Mouse (Mus musculus) urinary bladder, postnatal 4 days (tissue): ENCODE data around the gene Smad9.
"Not testable (repeated sequence)": the region's sequence is repeated elsewhere in the genome, so short reads cannot be mapped to it uniquely, and the experiment has no call there.

Experiments used
- DNase-seq, 2 experiments: peaks; one replicate each; pipeline ENCODE4 v3.0.0; 2021 to 2022; ENCODE audit warnings: low spot score in 2 of 2

The Smad9 gene

GRCm38 (mm10) chr3:54757446-54757845, 2.1 kb downstream of the Smad9 start:
- DNase-seq: no peak

GRCm38 (mm10) chr3:54759211-54759610, 3.8 kb downstream of the Smad9 start:
- DNase-seq: no peak

- DNase-seq: no peak
Observed at GRCm38 (mm10) chr3:54760321-54761115, 5.1 kb downstream of the Smad9 start.

GRCm38 (mm10) chr3:54761258-54761657, 5.9 kb downstream of the Smad9 start:
- DNase-seq: no peak

- DNase-seq: no peak
Observed at GRCm38 (mm10) chr3:54764418-54764817, 9.0 kb downstream of the Smad9 start.

- not testable (repeated sequence) for DNase-seq
Observed at GRCm38 (mm10) chr3:54765521-54765920, 10.1 kb downstream of the Smad9 start.

GRCm38 (mm10) chr3:54766034-54766433, 10.7 kb downstream of the Smad9 start:
- no peak for DNase-seq

- no peak for DNase-seq
Observed at GRCm38 (mm10) chr3:54766811-54767210, 11.4 kb downstream of the Smad9 start.

- DNase-seq: no peak
Observed at GRCm38 (mm10) chr3:54768592-54768991, 13.2 kb downstream of the Smad9 start.

- no peak for DNase-seq
Observed at GRCm38 (mm10) chr3:54769349-54770275, 14.2 kb downstream of the Smad9 start.

- no peak for DNase-seq
Observed at GRCm38 (mm10) chr3:54773613-54774012, 18.2 kb downstream of the Smad9 start.

DNA sequence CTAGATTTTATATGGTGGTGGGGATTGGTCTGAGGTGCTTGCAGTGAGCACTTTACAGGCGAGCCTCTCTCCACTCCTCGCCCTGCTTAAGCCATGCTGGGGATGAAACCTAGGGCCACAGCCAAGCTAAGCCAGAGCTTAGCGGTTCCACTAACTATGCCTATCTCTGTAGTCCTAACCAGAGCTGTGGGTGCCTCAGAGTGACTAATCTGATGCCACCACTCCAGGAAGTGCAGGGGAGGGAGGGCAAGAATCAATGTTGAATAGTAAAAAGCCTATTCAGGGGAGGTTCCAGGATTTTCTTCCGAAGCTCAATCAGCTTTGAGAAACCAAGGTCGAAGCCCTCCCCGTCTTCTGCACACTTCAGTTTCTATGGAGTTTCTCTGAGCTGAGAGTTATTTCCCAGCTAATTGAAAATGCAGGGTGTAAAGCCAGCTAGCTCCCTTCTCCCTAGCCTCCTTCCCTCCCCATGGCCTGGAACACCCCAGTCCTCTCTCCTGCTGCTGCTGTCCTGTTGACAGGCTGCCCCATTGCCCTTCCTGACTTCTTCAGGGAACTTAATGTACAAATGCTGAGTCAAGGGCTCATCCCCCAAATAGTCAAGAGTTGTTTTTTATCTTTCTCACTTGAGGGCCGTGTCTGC, 20.7 kb downstream of the Smad9 start:
- DNase-seq: no peak

DNA sequence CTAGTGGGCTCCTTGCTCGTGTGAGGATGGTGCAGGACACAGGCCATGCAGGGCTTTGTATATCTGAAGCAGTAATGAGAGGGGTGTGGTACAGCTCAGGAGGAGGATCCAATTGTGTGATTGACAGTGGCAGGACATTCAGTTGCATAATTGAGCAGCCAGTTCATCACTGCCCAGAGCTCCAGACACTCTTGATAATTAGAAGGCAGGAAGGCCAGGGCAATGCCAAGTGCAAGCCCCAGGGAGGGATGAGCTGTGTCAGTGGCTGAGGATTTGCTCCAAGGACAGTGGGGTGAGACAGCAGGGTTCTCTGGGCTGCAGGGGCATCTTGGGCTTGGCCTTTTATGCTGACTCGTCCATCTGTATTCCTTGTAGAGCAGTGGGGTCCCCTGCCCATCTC, 35.2 kb downstream of the Smad9 start:
- DNase-seq: no peak

DNA sequence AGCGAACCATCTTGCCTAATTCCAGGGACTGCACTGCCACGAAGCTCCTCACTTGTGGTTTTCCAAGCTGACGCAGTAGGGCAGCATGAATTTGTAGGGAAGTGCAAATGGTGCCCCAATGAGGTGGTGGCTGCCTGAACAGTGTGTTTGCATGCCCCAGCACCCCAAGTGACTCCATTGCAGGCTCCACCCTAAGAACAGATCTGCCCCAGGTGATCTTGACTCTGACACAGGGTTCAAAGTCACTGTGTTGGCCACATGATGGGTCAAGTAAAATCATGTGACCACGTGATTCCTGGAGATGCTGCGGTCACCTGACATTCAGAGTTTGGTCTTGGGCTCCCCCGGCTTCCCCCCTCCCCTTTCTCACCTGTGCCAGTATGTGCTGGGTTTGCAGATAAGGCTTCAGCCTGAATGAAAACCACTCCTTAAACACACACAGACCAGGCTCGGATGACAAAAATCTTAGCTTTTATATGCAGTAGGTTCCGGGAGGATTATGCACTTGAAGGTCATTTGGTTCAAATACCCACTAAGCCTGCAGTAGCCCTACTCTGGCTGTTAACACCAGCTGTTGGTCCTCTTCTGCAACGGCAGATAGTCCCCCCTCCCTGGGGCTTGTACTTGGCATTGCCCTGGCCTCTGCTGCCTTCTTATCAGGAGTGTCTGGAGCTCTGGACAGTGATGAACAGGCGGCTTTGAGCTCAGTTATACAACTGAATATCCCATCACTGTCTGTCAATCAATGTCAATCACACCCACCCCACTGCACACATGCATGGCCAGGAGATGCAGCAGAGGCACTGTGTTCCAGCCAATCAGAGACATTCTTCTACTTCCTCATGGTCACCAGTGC, 36.7 kb downstream of the Smad9 start:
- no peak for DNase-seq

GRCm38 (mm10) chr3:54793762-54794161, 38.4 kb downstream of the Smad9 start:
- DNase-seq: no peak

GRCm38 (mm10) chr3:54795379-54795778, 40.0 kb downstream of the Smad9 start:
- no peak for DNase-seq

DNA sequence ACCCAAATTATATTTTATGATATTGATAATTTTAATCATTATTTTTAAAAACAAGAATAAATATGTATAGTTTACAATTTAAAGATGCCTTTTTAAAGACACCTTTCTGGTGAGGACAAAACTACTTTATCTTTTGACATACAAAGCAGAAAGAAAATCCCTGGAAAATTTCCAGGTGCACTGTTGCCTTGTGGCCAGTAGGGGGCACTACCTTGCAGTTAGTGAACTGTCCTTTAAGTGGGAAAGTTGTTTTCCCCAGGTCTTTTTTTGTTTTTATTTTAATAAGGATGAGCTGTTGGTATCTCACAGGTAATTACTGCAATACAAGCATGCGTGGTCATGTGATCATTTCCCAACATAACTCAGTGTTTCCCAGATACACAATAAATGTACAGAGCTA, 40.4 kb downstream of the Smad9 start:
- no peak for DNase-seq

- DNase-seq: peak in 1 of 2 experiments; percentile 28
Observed at GRCm38 (mm10) chr3:54797211-54797610, 41.8 kb downstream of the Smad9 start.

DNA sequence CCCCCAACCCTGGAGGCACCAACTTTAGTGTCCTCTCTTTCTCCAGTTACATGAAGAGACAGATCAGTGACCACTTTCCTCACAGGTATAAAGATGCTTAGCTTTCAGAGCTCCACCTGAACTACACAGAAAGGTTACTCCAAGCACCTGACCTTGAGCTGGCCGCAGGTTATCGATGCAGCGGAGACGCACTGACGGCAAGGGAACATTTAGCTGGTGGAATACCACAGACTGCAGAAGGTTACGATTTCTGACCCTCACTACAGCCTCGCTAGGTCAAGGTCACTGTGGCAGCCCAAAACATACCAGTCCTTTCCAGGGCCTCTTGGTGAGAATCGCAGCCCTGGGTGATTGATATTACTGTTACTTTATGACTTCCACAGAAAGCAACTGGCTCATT, 48.3 kb downstream of the Smad9 start:
- no peak for DNase-seq

- no peak for DNase-seq
Observed at GRCm38 (mm10) chr3:54807061-54807661, 51.8 kb downstream of the Smad9 start.

GRCm38 (mm10) chr3:54807666-54808217, 52.4 kb downstream of the Smad9 start, which contains the start of gene Rfxap:
Gene Rfxap (minus strand): TSS chr3:54807791.
- peak; percentile 91 to 95 for DNase-seq
